Comparison of ENCODE assay signal across 23 mouse cellular contexts in genomic region chr4:151630231-151630630, GRCm38 (mm10).
DNase-seq lines count a peak whose midpoint lies in the region; ATAC-seq lines count a peak whose summit lies in the region.
"Had no signal": no experiment of that assay in that cellular context is flagged by ENCODE, and none has a peak within 500 bp of the region (broad histone marks: within the 10 kb centered on the region; RNA-seq: fewer than 3 reads in every experiment).

No protein-coding gene starts in this region.

- no peak for DNase-seq in kidney, adult 8-10 months
- DNase-seq in kidney, postnatal 14 days, result no peak
- DNase-seq in thymus, postnatal 10 days (ENCODE audit: low spot score in 2 of 2), result no peak
- DNase-seq: adrenal gland, adult 8-10 months; adrenal gland, postnatal 14 days; adrenal gland, postnatal 36 days; B cell, adult 2 months; cerebellum, adult 11-12 months; cerebellum, adult 2 months; cerebellum, adult 9-10 months; cerebellum, postnatal 10 days; cerebellum, postnatal 25 days; forebrain, postnatal 0 days had no signal

- WGBS in kidney, embryonic 14.5 days, result 26% methylated on average over 3 of the region's 3 CpGs
- WGBS in kidney, embryonic 16.5 days, result 27% methylated on average over 3 of the region's 3 CpGs

- peak overlapping the region; percentile 25 for H3K27ac ChIP-seq in kidney, embryonic 14.5 days (ENCODE audit: low read depth, low read length)
- peak overlapping the region; percentile 31 for H3K27ac ChIP-seq in kidney, embryonic 16.5 days (ENCODE audit: low read length)
- H3K27ac ChIP-seq: embryonic facial prominence, embryonic 10.5 days; embryonic facial prominence, embryonic 12.5 days; forebrain, embryonic 13.5 days; forebrain, embryonic 15.5 days had no signal

- peak; percentile 73 for ATAC-seq in kidney, embryonic 14.5 days (ENCODE audit: low FRiP score, low TSS enrichment)
- peak; percentile 78 for ATAC-seq in kidney, embryonic 16.5 days (ENCODE audit: low FRiP score, low TSS enrichment)
- ATAC-seq: activated CD4-positive, CD25-positive, alpha-beta regulatory T cell, adult 4 months; CD4-positive, CD25-positive, alpha-beta regulatory T cell, adult 4 months; forebrain, embryonic 13.5 days; forebrain, embryonic 15.5 days; forebrain, postnatal 0 days had no signal

- no peak overlapping the region for H3K4me3 ChIP-seq in kidney, embryonic 14.5 days (ENCODE audit: low read length)
- no peak overlapping the region for H3K4me3 ChIP-seq in kidney, embryonic 16.5 days (ENCODE audit: low read length)
- H3K4me3 ChIP-seq: embryonic facial prominence, embryonic 10.5 days; embryonic facial prominence, embryonic 12.5 days; forebrain, embryonic 13.5 days; forebrain, embryonic 15.5 days had no signal

- peaks cover 15% of the 10 kb centered on the region for H3K4me1 ChIP-seq in kidney, embryonic 14.5 days (ENCODE audit: control insufficient read depth, insufficient read depth, low read length)
- H3K4me1 ChIP-seq in kidney, embryonic 16.5 days (ENCODE audit: insufficient read depth, low read length), result peaks cover 31% of the 10 kb centered on the region

- H3K4me2 ChIP-seq in kidney, embryonic 14.5 days (replicated peaks; ENCODE audit: low read depth, low read length), result no peak overlapping the region; the same call in 1 of the 2 replicates
- H3K4me2 ChIP-seq in kidney, embryonic 16.5 days (replicated peaks; ENCODE audit: low read depth, low read length), result no peak overlapping the region
- H3K4me2 ChIP-seq: embryonic facial prominence, embryonic 12.5 days; forebrain, embryonic 13.5 days; forebrain, embryonic 15.5 days had no signal

- H3K9ac ChIP-seq in kidney, embryonic 14.5 days (ENCODE audit: low read depth, low read length), result no peak overlapping the region
- H3K9ac ChIP-seq in kidney, embryonic 16.5 days (replicated peaks; ENCODE audit: low read length), result no peak overlapping the region
- H3K9ac ChIP-seq: embryonic facial prominence, embryonic 12.5 days; forebrain, embryonic 13.5 days; forebrain, embryonic 15.5 days; forebrain, postnatal 0 days had no signal

- no peaks in the 10 kb centered on the region for H3K9me3 ChIP-seq in kidney, embryonic 14.5 days (ENCODE audit: control insufficient read depth, low read length)
- no peaks in the 10 kb centered on the region for H3K9me3 ChIP-seq in kidney, embryonic 16.5 days (ENCODE audit: low read length)
- H3K9me3 ChIP-seq: embryonic facial prominence, embryonic 10.5 days; embryonic facial prominence, embryonic 12.5 days; forebrain, embryonic 15.5 days had no signal

- H3K27me3 ChIP-seq in kidney, embryonic 14.5 days (ENCODE audit: control insufficient read depth, insufficient read depth, low read length), result no peaks in the 10 kb centered on the region
- H3K27me3 ChIP-seq in kidney, embryonic 16.5 days (ENCODE audit: insufficient read depth, low read length), result no peaks in the 10 kb centered on the region
- H3K27me3 ChIP-seq: CH12.LX; embryonic facial prominence, embryonic 12.5 days; forebrain, embryonic 13.5 days; forebrain, embryonic 15.5 days had no signal

- no peaks in the 10 kb centered on the region for H3K36me3 ChIP-seq in kidney, embryonic 14.5 days (ENCODE audit: control insufficient read depth, insufficient read depth, low read length)
- H3K36me3 ChIP-seq in kidney, embryonic 16.5 days (ENCODE audit: insufficient read depth, low read length), result no peaks in the 10 kb centered on the region
- H3K36me3 ChIP-seq: embryonic facial prominence, embryonic 10.5 days; embryonic facial prominence, embryonic 12.5 days; forebrain, embryonic 15.5 days; G1E had no signal
